Mouse (Mus musculus) heart, postnatal 14 days (tissue): Measurements from ENCODE around the gene Smc1b. TPM values are rescaled to one million over a fixed set of nuclear protein-coding genes. Genes with fewer than 3 reads are reported as not detected.
"Not testable (repeated sequence)": the region's sequence is repeated elsewhere in the genome, so short reads cannot be mapped to it uniquely, and the experiment has no call there.

ENCODE experiments used
- DNase-seq, 2 experiments: peaks; one replicate each; pipeline ENCODE4 v3.0.0; 2021 to 2022
- intact Hi-C: fragments of 180-260 bp; cut with DNase I; formaldehyde crosslinking; loops from one replicate; pipeline ENCODE4 v1.15.1; 2025
- total RNA-seq, 2 experiments: library from RNA; stranded (reverse); gene quantifications; 2 replicates each; pipeline ENCODE4 v1.2.3; 2021

Smc1b gene
- total RNA-seq, 2 experiments from 2014 or later, result 0.05 TPM; not detected in 1

GRCm38 (mm10) chr15:85142441-85142840 is 10.7 kb upstream of the Smc1b start:
- no peak for DNase-seq
- intact Hi-C loops, result no loop called here

GRCm38 (mm10) chr15:85141290-85141689 is 9.5 kb upstream of the Smc1b start:
- intact Hi-C loops, result no loop called here
- no peak for DNase-seq

GRCm38 (mm10) chr15:85135143-85135542 is 3.4 kb upstream of the Smc1b start:
- DNase-seq, result no peak
- intact Hi-C loops, result no loop called here

- intact Hi-C loops, result no loop called here
- DNase-seq, result no peak
Observed at GRCm38 (mm10) chr15:85132193-85132520, 393 bp upstream of the Smc1b start.

- no peak for DNase-seq
- intact Hi-C loops, result no loop called here
Observed at GRCm38 (mm10) chr15:85085641-85086040, 46.1 kb downstream of the Smc1b start.

GRCm38 (mm10) chr15:85072651-85073050 is 59.1 kb downstream of the Smc1b start:
- no peak for DNase-seq
- intact Hi-C loops, result no loop called here

GRCm38 (mm10) chr15:85070561-85070960 is 61.2 kb downstream of the Smc1b start:
- DNase-seq, result peak; percentile 15 to 56
- intact Hi-C loops, result loop anchor here (1.0 kb wide), 1 partner anchor 69 kb away; no protein-coding TSS in a partner anchor

GRCm38 (mm10) chr15:85063421-85063820 is 68.3 kb downstream of the Smc1b start:
- intact Hi-C loops, result no loop called here
- no peak for DNase-seq

- intact Hi-C loops, result no loop called here
Observed at GRCm38 (mm10) chr15:85055186-85055585, 76.6 kb downstream of the Smc1b start.

GRCm38 (mm10) chr15:85054098-85054497 is 77.7 kb downstream of the Smc1b start:
- DNase-seq, result no peak
- intact Hi-C loops, result no loop called here

More at GRCm38 (mm10) chr15:85055186-85055585, 76.6 kb downstream of the Smc1b start:
- no peak for DNase-seq

GRCm38 (mm10) chr15:85049758-85050157 is 82.0 kb downstream of the Smc1b start:
- DNase-seq, result no peak
- intact Hi-C loops, result no loop called here

GRCm38 (mm10) chr15:85047865-85048264 is 83.9 kb downstream of the Smc1b start:
- no peak for DNase-seq
- intact Hi-C loops, result no loop called here

- intact Hi-C loops, result no loop called here
- DNase-seq, result no peak
Observed at GRCm38 (mm10) chr15:85046230-85046950, 85.4 kb downstream of the Smc1b start.

- intact Hi-C loops, result no loop called here
- DNase-seq, result no peak
Observed at GRCm38 (mm10) chr15:85043761-85044160, 88.0 kb downstream of the Smc1b start.

GRCm38 (mm10) chr15:85043116-85043515 is 88.6 kb downstream of the Smc1b start:
- DNase-seq, result peak in 1 of 2 experiments; percentile 24
- intact Hi-C loops, result no loop called here

GRCm38 (mm10) chr15:85042361-85042954 is 89.3 kb downstream of the Smc1b start:
- peak; percentile 66 to 78 for DNase-seq
- intact Hi-C loops, result loop anchor here (1.0 kb wide), 1 partner anchor 42 kb away; no protein-coding TSS in a partner anchor

- intact Hi-C loops, result loop anchor here (1.0 kb wide), 1 partner anchor 41 kb away; no protein-coding TSS in a partner anchor
Observed at GRCm38 (mm10) chr15:85041546-85042225, 90.1 kb downstream of the Smc1b start.

GRCm38 (mm10) chr15:85037343-85037690 is 94.4 kb downstream of the Smc1b start:
- DNase-seq, result no peak
- intact Hi-C loops, result no loop called here

More at GRCm38 (mm10) chr15:85041546-85042225, 90.1 kb downstream of the Smc1b start:
- no peak for DNase-seq

GRCm38 (mm10) chr15:85036566-85037342 is 95.0 kb downstream of the Smc1b start:
- intact Hi-C loops, result no loop called here
- peak; percentile 99 for DNase-seq

- intact Hi-C loops, DNase-seq: not testable (repeated sequence)
Observed at GRCm38 (mm10) chr15:85033916-85034315, 97.8 kb downstream of the Smc1b start.

- DNase-seq, result no peak
- intact Hi-C loops, result no loop called here
Observed at GRCm38 (mm10) chr15:85031866-85032265, 99.9 kb downstream of the Smc1b start.
